Mouse (Mus musculus): ENCODE results near the gene Cyp39a1.

The Cyp39a1 gene

GRCm38 (mm10) chr17:43789376-43789775 lies 122.2 kb downstream of the Cyp39a1 start:
- DNase-seq, result no peak

DNA sequence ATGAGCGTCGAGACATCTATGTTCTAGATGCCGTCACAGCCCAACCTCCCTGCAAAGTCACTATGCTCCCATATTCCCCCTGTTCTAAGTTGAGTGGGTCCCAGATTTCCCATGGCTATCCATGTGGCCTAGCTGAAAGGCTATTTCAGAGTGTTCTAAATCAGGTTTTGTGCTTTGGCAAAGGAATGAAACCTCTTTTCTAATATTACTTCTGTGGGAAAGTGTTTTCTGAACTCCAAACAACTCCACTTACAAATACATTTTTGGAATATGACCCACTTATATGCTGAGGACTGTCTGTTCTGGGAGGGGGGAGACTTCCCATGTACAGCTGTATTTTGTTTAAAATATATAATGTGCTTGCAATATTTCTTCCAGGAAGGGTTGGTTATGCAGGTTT lies 124.5 kb downstream of the Cyp39a1 start:
- no peak for DNase-seq

- DNase-seq, result no peak
Observed at GRCm38 (mm10) chr17:43794731-43795280, 127.6 kb downstream of the Cyp39a1 start.
